Mouse (Mus musculus): Measurements from ENCODE around the gene Ddx43. TPM values are rescaled to one million over a fixed set of nuclear protein-coding genes. Genes with fewer than 3 reads are reported as not detected.
A peak's percentile ranks its signal among the peaks of the same experiment; 100 is the strongest.

The Ddx43 gene
- total RNA-seq, 4 experiments from 2014 or later = not detected

GRCm38 (mm10) chr9:78442579-78443392 lies 47.2 kb downstream of the Ddx43 start, which contains the start of gene Cgas:
Cgas (minus strand) TSS chr9:78443237.
- peak; percentile 31 to 46 for DNase-seq (ENCODE audit: low spot score in 2 of 2)

GRCm38 (mm10) chr9:78447606-78447972 lies 52.0 kb downstream of the Ddx43 start:
- DNase-seq (ENCODE audit: low spot score in 2 of 2) = no peak

GRCm38 (mm10) chr9:78447973-78448873 lies 52.6 kb downstream of the Ddx43 start, which contains the start of the genes Mto1 and Gm17324:
Mto1 (plus strand) TSS chr9:78448208.
Gm17324 (minus strand) TSS chr9:78448786.
- peak; percentile 64 to 74 for DNase-seq (ENCODE audit: low spot score in 2 of 2)

- no peak for DNase-seq (ENCODE audit: low spot score in 2 of 2)
These were observed 54.8 kb downstream of the Ddx43 start for GRCm38 (mm10) chr9:78450404-78450803.

- DNase-seq (ENCODE audit: low spot score in 2 of 2) = no peak
These were observed 55.8 kb downstream of the Ddx43 start for GRCm38 (mm10) chr9:78451382-78451781.

GRCm38 (mm10) chr9:78457026-78457425 lies 61.4 kb downstream of the Ddx43 start:
- DNase-seq (ENCODE audit: low spot score in 2 of 2) = no peak

GRCm38 (mm10) chr9:78463337-78463736 lies 67.8 kb downstream of the Ddx43 start:
- no peak for DNase-seq (ENCODE audit: low spot score in 2 of 2)

GRCm38 (mm10) chr9:78465725-78466124 lies 70.1 kb downstream of the Ddx43 start:
- DNase-seq (ENCODE audit: low spot score in 2 of 2) = no peak

Other genes with a start within 250 kb of the Ddx43 start
- gene Gsta4, start 213.0 kb upstream of the Ddx43 start, total RNA-seq (2022) = 10 to 100 TPM; 13.0 to 20.3 (median 17.8) TPM
- not detected for gene Gsta1, start 165.1 kb upstream of the Ddx43 start, total RNA-seq (2022)
- gene Gm3776, start 138.6 kb upstream of the Ddx43 start, total RNA-seq (2022) = not detected
- under 1 TPM in 1 of 4 experiments, not detected in 3; 0.65 TPM for gene Gm10639, start 105.9 kb upstream of the Ddx43 start, total RNA-seq (2022)
- gene Omt2a, start 81.0 kb upstream of the Ddx43 start, total RNA-seq (2022) = not detected
- not detected for gene Omt2b, start 68.2 kb upstream of the Ddx43 start, total RNA-seq (2022)
- gene Gsta2, start 40.0 kb upstream of the Ddx43 start, total RNA-seq (2022) = not detected
- gene Dppa5a, start 27.6 kb upstream of the Ddx43 start, total RNA-seq (2022) = not detected
- gene Ooep, start 17.1 kb upstream of the Ddx43 start, total RNA-seq (2022) = not detected
- under 1 TPM in 3 of 4 experiments, not detected in 1; 0.11 to 0.17 (median 0.16) TPM for gene Cgas, start 47.5 kb downstream of the Ddx43 start, total RNA-seq (2022)
- gene Mto1, start 52.4 kb downstream of the Ddx43 start, total RNA-seq (2022) = 10 to 100 TPM; 16.4 to 19.4 (median 18.0) TPM
- not detected for gene Gm17324, start 53.0 kb downstream of the Ddx43 start, total RNA-seq (2022)
- 100 to 1,000 TPM; 235 to 456 (median 334) TPM for gene Eef1a1, start 93.4 kb downstream of the Ddx43 start, total RNA-seq (2022)
- 1 to 10 TPM; 2.2 to 2.8 (median 2.7) TPM for gene Slc17a5, start 192.3 kb downstream of the Ddx43 start, total RNA-seq (2022)
- under 1 TPM; 0.19 to 0.63 (median 0.26) TPM for gene Cd109, start 219.8 kb downstream of the Ddx43 start, total RNA-seq (2022)